Mouse (Mus musculus): ENCODE measurements around the gene Olfr806.

The Olfr806 gene

GRCm38 (mm10) chr10:129741821-129742220 lies at the start of gene Olfr806:
Gene Olfr806, minus strand, starts transcription at chr10:129741921.
- no peak for DNase-seq (ENCODE audit: low spot score)

- no peak for DNase-seq (ENCODE audit: low spot score)
These were observed 36.4 kb upstream of the Olfr806 start for GRCm38 (mm10) chr10:129778123-129778522.

- no peak for DNase-seq (ENCODE audit: low spot score)
These were observed 32.6 kb upstream of the Olfr806 start, which contains the start of gene Olfr809 for GRCm38 (mm10) chr10:129774338-129774737. Gene Olfr809, plus strand, starts transcription at chr10:129774638.

- no peak for DNase-seq (ENCODE audit: low spot score)
These were observed 23.5 kb upstream of the Olfr806 start, which contains the start of gene Olfr808 for GRCm38 (mm10) chr10:129765182-129765581. Gene Olfr808, plus strand, starts transcription at chr10:129765482.

GRCm38 (mm10) chr10:129757693-129758092 lies 16.0 kb upstream of the Olfr806 start, which contains the start of gene Olfr807:
Gene Olfr807, minus strand, starts transcription at chr10:129757793.
- no peak for DNase-seq (ENCODE audit: low spot score)

- no peak for DNase-seq (ENCODE audit: low spot score)
These were observed 12.4 kb downstream of the Olfr806 start, which contains the start of gene Olfr805 for GRCm38 (mm10) chr10:129729275-129729674. Gene Olfr805, minus strand, starts transcription at chr10:129729375.

GRCm38 (mm10) chr10:129702910-129703309 lies 38.8 kb downstream of the Olfr806 start, which contains the start of gene Olfr804:
Gene Olfr804, plus strand, starts transcription at chr10:129703210.
- no peak for DNase-seq (ENCODE audit: low spot score)

GRCm38 (mm10) chr10:129694186-129694585 lies 47.5 kb downstream of the Olfr806 start, which contains the start of gene Olfr803:
Gene Olfr803, minus strand, starts transcription at chr10:129694286.
- DNase-seq (ENCODE audit: low spot score): no peak

- no peak for DNase-seq (ENCODE audit: low spot score)
These were observed 53.7 kb downstream of the Olfr806 start, which contains the start of gene Olfr802 for GRCm38 (mm10) chr10:129688069-129688468. Gene Olfr802, minus strand, starts transcription at chr10:129688169.
